25 mouse cellular contexts compared by ENCODE assay signal in the genomic region with DNA sequence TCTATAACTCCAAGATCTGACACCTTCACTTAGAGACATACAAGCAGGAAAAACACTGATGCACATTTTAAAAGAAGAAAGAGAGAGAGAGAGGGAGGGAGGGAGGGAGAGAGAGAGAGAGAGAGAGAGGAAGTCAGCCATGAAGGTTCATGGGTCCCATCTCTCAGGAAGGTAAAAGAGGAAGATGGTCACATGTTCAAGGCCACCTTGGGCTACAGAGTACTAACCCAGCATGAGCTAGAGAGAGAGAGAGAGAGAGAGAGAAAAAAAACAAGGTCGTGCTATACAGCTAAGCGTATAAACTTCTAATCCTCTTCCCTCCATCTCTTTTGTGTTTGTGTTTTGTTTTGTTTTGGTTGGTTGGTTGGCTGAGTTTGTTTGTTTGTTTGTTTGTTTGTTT. TPM values are rescaled to one million over a fixed set of nuclear protein-coding genes. Genes with fewer than 3 reads are reported as not detected.
"Had no signal": no experiment of that assay in that cellular context is flagged by ENCODE, and none has a peak within 500 bp of the region (broad histone marks: within the 10 kb centered on the region; RNA-seq: fewer than 3 reads in every experiment).

No protein-coding gene starts in this region.

- H3K4me1 ChIP-seq: neural tube, embryonic 13.5 days; neural tube, embryonic 15.5 days had no signal

- H3K4me3 ChIP-seq: midbrain, embryonic 10.5 days; midbrain, embryonic 12.5 days; myocyte; neural tube, embryonic 13.5 days; neural tube, embryonic 15.5 days; stomach, embryonic 15.5 days had no signal

- H3K9me3 ChIP-seq: midbrain, embryonic 10.5 days; midbrain, embryonic 12.5 days; neural tube, embryonic 13.5 days; neural tube, embryonic 15.5 days; stomach, embryonic 15.5 days had no signal

- H3K27me3 ChIP-seq: midbrain, embryonic 12.5 days; neural tube, embryonic 13.5 days; neural tube, embryonic 15.5 days; stomach, embryonic 15.5 days had no signal

- ATAC-seq: midbrain, embryonic 16.5 days had no signal

- H3K4me2 ChIP-seq: lung, embryonic 14.5 days; midbrain, embryonic 12.5 days; neural tube, embryonic 13.5 days; neural tube, embryonic 15.5 days; stomach, embryonic 15.5 days had no signal

- DNase-seq: lung, adult 18-20 months; lung, embryonic 14.5 days; lung, postnatal 10 days; midbrain, embryonic 14.5 days; retina, postnatal 1 day; right cerebral cortex, adult 18-20 months; right cerebral cortex, postnatal 25 days; right cerebral cortex, postnatal 4 days; spleen, adult 18-20 months; thymus, adult 2 months; thymus, postnatal 25 days; thymus, postnatal 4 days had no signal

- H3K36me3 ChIP-seq: midbrain, embryonic 10.5 days; midbrain, embryonic 12.5 days; neural tube, embryonic 13.5 days; neural tube, embryonic 15.5 days; stomach, embryonic 15.5 days had no signal

- H3K9ac ChIP-seq: lung, embryonic 14.5 days; midbrain, embryonic 12.5 days; neural tube, embryonic 13.5 days; neural tube, embryonic 15.5 days; stomach, embryonic 15.5 days had no signal

- H3K27ac ChIP-seq: midbrain, embryonic 10.5 days; midbrain, embryonic 12.5 days; neural tube, embryonic 13.5 days; neural tube, embryonic 15.5 days; stomach, embryonic 15.5 days; stomach, postnatal 0 days had no signal

RNA-seq across cellular contexts. Expression of a gene that starts 10.7 kb away (rescaled TPM):
- total RNA-seq: megakaryocyte, adult 5-6 weeks; megakaryocyte-erythroid progenitor cell, adult 5-6 weeks had no signal
- polyA plus RNA-seq: midbrain, embryonic 10.5 days; myocyte; neural tube, embryonic 11.5 days; neural tube, embryonic 15.5 days; stomach, postnatal 0 days; testis, adult 2 months; thymus, adult 2 months; urinary bladder, adult 2 months had no signal

RNA-seq across cellular contexts. Expression of a gene that starts 25.2 kb away (rescaled TPM):
- total RNA-seq: megakaryocyte, adult 5-6 weeks had no signal
